Mouse (Mus musculus) retina, embryonic 14.5 days (tissue): ENCODE measurements at regions not wholly inside any gene's neighbourhood (a gene's known extent, or its start where the extent isn't known, plus 50 kb on each side); places are given as distances from the start of the nearest gene placed in this dataset.
A peak's percentile ranks its signal among the peaks of the same experiment; 100 is the strongest.

Source experiments
- DNase-seq: peaks from one replicate; pipeline ENCODE4 v3.0.0-alpha.2; 2015; ENCODE audit warnings: low spot score

DNA sequence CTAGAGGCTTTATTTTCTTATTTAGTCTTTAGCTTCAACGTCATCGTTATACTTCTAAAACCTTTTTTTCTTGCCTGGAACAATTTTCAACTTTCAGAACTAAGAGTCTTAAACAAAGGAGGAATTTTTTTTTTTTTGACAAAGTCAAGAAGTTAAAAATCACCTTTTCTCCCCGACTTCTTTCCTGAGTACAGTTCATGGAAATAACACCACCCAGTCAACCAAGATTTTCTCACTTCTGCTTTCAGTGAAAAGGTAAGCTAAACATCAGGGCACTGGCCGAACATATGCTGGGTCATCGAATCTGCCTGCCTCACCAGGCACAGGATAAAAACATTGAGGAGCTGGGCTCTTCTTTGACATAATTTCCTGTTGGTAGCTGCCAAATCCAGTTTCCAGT is 277.4 kb upstream of the Actbl2 start:
- DNase-seq, result no peak

DNA sequence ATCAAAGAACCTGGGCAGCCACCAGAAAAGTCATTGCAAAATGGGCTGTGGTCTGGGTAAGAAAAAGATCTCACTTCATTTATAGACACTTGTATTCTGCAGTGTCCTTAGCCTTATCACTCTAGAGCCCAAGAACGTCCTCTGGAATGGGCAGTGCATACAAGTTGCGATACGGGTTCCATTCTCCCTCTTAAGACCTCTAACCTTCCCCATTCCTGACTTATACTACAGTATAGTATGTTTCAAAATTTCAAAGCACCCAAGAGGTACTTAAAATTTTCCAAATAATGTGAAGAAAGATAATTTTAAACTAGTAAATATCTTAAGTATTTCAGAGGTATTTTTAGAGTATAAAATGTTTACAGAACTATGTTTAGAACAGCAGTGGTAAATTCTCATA is 276.8 kb upstream of the Actbl2 start:
- DNase-seq, result no peak

DNA sequence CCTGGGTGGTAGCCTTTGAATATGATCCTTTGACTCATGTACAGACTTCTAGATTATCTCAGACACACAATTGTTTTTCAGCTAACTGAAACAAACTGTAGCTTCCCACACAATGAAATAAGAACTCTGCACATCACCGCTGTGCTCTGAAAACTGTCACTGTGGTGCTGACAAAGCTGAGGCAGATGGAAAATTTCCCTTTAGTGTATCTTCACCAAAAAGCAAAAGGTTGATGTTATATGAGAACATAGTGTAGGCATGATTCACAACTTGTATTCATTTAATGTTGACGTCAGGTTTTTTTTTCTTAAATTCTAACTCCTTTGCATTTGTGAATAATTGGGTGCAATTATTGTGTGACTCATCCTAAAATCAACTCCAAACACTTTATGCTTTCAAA is 264.1 kb upstream of the Actbl2 start:
- DNase-seq, result no peak

DNA sequence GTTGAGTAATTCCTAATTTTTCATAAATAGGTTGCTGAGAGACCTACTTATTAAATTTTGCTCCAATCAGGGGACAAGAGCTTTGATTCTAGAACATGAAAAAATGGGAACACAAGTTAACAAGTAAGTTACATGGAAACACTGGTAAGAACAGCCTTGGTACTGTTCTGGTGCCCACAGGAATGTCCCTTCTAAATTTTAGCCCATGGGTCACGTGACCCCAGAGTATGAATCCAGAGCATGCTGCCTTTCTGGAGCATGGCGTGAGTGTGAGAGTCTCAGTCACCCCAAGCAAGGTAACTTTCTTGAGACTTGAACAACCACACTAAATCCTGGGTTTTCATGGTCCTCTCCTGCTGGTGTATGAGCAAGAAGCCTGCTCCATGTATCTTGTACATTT is 263.7 kb upstream of the Actbl2 start:
- no peak for DNase-seq

DNA sequence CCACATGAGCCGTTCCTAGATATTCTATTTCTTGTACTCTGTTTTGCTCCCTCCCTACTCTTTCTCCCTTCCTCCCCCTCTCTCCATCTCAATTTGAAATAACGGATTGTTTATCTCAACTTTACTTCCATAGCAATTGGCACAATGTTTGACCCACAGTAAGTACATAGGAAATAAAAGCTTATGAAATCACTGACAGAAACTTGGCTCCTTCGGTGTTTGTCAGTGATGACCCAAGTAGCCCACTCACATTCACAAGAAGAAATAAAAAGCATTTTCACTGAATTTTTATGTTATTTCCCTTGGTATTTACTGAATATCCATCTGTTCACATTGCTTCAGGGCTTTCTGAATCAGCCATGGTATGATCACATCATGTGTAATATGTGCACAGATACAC is 260.2 kb upstream of the Actbl2 start:
- DNase-seq, result no peak

DNA sequence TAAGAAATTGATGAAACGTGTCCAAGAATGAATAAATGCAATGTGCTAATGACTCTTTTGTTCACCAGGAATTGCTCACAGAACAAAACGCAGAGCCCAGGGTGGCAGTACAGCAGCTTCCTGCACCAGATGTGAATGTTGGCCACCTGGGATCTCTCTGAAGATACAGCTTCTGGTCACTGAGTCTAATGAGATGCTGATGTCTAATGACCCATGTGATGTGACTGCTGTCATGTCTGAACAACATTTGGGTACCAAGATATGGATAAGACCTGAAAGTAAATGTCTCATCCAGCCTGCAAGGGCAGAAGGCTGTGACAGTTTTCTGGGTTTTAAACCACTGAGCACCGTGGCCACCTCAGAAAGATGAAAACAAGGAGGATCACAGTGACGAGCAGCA is 252.1 kb upstream of the Actbl2 start:
- peak; percentile 51 for DNase-seq

DNA sequence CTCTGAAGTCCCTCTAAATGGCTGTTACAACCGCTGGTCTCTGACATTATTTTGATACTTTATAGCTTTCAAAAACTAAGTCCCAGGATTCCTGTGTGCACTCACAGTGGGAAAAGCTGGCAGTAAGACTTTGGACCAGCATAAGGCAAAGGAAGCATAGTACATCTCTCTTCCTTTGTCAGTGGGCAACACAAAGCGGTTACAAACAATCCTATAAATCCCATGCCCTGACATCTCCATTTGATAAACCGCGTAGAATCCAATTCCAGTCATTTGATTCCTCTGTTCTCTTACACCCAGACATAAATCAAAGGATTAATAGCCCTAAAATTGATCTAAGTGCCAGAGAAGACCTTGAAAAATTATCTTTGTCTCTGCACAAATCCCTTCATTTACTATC is 240.7 kb upstream of the Actbl2 start:
- DNase-seq, result no peak

DNA sequence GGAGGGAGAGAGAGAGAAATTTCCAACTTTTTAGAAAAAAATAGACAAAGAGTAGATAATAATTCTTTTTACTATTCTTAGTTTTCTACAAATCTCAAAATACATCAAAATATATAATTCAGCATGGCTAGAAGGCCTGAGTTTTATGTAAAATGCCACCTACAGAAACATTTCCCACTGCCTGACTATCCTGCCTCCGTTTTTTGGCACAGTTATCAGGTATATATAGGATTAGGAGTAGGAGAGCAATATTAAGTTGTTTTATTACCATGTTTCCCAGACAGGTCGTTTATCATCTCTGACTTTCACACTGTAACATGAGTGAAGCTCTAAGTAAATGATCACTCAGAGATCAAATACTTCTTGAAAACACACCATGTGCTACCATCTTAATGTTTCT is 224.7 kb upstream of the Actbl2 start:
- no peak for DNase-seq

DNA sequence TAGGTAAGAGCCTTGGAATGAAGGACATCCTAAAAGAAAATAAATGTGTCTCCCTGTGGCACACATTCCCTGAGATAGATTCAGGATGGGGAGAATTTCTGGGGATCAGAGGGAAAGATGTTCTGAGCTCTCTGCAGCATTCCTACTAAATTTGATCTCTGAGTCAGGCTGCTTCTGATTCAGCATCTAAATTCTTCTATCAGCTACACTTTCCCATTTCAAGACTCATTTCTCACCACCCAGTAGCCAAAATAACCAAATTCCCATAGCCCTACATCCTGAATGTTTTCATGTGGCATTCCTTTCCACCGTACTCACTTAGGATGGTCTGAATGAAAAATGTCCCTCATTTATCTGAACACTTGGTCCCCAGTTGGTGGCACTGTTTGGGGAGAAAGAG is 223.2 kb upstream of the Actbl2 start:
- no peak for DNase-seq

DNA sequence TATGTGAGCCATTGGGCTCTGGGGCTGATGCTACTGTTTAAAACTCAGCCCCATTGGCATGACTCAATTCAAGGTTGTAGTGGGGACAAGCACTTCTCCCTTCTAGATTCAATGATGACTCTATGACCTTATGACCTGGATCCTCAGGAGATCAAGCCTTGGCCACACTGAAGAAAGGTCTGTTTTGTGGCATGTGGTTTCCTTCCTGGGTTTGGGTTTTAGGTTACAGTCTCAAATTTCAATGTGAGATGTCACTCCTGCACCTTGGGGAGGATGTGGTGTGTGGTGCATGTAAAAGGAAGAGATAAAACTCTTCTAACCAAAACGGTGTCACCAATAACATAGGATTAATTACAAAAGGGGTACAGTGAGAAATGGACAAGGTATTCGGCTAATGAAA is 211.2 kb upstream of the Actbl2 start:
- DNase-seq, result no peak

DNA sequence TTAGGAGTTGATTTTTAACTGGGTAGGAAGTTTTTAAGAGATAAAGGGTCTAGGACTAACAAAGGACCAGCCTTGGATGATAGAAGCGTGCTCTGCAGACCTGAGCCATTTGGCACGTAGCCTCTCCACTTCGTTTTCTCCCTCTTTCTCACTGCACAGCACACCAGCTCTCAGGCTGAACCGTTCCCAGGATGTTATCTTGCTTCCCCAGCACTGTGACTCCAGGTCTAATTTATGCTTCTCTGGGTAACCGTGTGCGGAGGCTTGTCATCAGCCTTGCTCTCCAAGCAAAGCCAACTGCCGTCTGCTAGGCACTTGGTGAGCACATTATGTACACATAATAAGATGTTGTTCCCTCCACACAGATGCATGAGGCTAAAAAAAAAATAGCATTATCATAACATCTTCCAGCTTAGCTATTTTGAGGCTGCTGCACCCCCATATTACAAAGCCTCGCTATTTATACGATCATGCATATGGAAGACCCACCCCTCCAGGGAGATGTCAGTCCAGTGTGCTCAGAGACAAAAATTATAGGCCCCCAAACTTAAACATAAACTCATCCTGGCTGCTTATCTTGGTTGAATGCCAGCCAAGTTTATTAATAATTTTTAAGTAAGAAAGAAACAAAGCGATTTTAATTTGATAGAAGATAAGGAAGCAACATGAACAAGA is 210.3 kb upstream of the Actbl2 start:
- no peak for DNase-seq

DNA sequence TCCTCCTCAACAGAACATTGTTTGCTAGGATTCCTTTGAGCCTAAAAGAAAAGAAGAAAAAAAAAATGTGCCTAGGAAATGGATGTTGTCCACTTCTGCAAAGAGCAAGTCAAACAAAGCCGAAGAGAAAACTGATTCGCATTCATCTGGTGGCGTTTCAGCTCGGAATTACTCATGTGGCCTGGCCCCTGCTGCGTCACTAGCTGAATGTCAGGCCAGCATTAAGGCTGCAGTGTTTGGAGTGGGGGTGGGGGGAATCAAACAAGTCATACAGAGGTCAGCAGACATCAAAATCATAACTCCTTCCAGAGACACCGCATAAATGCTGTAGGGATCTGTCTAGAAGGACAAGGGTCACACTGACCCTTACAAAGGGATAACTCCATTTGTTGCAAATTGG is 204.7 kb upstream of the Actbl2 start:
- peak; percentile 26 for DNase-seq

DNA sequence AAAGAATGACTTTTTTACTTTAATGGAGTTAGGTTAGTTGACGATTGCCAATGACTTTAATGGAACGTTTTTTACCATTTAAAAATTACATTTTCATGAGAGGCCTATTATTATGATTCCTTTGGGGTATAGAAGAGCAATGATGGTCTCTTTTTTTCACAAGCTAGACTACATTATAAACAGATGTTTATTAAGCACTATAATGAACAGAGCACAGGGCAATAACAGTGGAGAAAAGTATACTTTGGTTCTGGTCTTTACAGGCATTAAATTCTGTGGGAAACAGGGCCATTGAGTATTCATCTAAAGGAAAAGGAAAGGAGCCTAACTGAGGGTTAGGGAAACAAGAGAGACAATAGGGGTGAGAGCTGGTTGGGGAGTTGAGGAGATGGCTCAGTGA is 199.0 kb upstream of the Actbl2 start:
- no peak for DNase-seq

DNA sequence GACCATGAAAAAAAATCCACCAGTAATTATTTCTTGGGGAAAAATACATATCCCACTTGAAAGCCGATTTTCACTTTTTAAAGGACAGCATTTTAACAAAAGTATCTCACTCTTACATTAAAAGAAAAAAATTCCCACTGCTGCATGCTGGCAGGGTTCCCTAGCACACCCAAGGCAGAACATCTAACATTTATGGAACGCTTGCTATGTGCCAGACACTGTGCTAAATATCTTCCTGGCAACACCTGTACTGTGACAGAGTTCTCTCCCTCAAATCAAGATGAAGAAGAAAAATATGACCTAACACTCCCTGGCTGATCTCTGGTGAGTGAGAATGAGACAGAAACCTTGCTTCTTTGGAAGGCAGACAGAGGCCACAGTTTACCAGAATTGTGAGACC is 167.1 kb upstream of the Actbl2 start:
- no peak for DNase-seq

DNA sequence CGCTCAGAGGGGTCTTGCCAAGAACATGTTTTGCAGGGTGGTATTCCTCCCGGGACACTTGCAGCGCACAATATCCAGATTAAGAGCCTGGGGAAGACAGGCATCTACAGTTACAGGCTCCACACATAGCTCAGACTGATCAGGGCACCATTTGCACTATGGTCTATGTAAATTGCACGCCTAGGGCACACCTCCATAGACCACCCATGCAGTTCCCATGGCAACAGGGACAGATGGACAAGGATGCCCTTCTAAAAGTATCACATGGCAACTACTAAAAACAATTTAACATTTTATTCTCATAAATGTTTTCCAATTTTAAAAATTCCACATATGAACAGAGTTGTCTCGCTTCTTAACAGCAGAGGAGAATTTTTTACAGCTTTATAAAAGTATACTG is 158.7 kb upstream of the Actbl2 start:
- no peak for DNase-seq

DNA sequence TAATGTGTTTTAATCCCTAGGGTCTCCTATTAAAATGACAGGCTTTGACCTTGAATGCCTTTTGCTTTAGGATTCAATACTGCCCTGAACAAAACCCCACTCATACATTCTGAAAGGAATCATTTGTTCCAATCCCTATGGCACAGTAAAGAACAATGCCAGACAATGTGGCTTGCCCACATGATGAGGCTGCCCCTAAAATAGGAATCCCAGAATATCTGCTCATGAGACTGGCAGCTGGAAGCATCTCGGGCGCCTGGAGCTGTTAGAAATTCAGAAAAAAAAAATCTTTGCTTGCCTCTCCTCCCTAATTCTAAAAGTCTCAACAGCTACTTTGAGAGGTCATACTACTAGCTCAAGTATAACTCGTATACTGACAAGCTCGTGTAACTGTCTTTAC is 157.5 kb upstream of the Actbl2 start:
- DNase-seq, result no peak

DNA sequence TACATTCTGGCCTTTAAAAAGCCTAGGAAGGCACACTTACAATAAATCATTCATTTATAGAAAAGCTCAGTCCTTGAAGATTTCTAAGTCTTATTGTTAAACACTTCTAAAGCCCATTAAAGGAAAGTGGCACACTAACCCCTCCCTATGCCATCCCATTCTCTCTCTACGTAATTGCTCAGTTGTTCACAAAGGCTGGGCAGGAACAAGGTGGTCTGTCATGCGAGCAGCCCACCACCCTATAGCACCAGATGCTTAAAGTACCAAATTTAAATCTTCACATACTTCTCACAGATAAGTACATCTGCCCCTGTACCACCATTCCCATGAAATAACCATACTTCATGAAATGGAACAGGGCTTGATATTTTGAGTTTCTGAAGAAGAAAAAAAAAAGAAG is 156.1 kb upstream of the Actbl2 start:
- no peak for DNase-seq

DNA sequence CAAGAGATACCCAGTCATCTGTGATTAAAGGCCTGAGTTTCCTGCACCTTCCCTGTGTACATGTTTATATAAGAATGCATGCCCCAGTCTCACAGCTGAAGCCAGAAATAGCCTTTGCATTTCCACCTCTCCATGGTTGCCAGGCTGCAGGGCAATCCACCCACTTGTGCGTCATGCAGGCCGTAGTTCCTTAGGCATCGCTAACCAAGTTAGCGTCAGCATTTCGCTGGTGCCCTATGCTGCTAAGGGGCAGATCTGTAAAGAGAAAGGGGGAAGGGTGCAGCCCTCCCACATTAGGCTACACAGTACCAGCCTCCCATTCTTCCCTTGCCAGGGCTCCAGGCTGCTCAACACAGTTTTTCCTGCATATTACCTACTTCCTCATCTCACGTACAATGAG is 155.6 kb upstream of the Actbl2 start:
- no peak for DNase-seq

DNA sequence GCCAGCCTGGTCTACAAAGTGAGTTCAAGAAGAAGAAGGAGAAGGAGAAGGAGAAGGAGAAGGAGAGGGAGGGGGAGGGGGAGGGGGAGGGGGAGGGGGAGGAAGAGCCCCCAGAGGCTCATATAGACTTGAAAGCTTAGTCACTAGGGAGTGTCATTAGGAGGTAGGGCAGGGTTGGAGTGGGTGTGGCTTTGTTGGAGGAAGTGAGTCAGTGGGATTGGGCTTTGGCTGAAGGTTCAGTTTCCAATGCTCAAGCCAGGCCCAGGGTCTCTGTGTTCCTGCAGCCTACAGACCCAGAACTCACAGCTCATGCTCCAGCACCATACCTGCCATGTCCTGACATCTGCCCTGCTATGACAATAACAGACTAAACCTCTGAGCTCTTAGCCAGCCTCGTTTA is 154.4 kb upstream of the Actbl2 start:
- DNase-seq, result no peak

DNA sequence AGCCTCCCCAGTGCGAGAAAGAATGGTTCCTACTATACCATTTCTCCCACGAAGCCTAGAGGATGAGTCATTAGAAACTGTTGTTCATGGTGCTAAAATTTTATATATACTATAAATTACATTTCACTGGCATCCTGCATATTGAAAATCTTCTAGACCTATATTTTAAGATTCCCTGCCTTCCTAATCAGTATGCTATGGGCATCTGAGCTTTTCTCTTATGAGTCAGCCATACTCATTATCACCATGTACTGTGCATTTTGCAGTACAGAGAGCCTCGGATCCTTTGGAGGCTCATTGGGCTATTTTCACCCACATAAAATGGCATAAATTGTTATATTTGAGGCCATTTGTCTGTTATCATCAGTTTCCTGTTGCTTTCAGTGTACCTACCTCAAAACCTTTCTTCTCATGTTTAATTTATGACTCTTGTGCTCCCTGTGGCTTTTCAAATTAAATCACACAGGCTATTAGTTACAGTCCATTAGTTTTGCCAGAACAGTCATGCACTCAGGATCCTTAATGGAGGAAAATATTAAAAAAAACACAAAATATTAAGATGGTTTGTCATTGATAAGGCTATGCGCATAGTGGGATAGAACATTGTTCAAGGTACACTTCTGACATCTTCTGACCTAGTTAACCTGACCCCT is 150.1 kb upstream of the Actbl2 start:
- DNase-seq, result no peak

DNA sequence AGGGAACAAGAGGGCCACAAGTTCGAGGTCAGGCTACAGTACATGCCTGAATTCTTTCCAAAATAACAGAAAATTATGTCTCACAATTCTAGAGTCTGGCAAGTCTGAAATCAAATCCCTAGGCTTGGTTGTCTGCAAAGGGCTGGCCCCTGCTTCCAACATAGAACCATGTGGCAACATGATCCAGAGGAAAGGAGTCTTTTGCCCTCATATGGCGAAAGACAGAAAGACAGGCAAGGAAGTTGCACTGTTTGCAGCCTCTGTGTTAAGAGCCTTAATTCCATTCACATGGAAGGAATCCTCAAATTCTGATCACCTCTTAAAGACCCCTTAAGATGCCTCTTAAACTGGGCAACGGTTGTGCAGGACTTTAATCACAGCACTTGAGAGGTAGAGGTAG is 123.7 kb upstream of the Actbl2 start:
- no peak for DNase-seq

DNA sequence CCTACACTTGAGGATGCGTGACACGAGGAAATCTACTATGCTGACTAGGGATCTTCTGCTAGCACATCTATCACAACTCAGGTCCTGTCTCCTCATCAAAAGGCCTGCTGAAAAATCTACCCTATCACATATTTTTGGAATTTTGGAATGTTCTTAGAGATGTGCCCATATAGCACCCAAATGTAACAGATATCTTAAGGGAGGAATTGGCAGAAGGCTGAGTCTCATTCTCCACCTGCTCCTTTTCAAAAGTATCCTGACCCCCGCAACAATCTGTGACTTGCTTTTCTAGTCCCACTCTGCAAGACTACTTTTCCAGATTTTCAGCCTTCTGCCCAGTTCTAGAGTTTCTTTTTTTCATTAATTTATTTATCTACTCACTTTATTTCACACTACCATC is 118.4 kb upstream of the Actbl2 start:
- no peak for DNase-seq

DNA sequence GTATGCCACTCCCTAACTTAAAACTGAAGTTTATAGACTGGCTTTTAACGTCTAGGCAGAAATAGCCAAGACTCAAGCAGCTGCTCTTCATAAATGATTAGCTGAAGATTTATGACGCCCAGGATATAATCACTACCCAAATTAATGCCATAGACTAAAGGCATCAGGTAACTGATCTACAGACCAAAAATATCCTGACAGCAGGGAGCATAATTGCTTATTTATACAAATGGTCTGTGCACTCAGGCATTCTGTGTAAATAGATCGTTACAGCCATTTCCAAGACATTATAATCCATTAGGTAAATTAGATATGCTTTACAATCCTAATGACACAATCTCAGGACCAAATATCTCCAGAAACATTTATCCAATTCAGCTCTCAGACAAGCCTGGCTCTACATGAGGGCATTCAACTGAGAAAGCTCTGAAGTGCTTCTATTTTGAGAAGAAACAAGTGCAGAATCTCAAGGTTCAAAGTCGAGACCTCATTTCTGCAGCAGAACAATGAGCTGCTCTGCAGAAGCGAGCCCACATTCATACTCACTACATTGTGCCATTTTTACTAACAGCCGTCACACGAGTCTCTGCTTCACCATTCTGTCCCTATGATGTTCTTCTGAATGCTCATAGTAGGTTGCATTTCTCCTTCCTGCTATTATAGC is 111.9 kb upstream of the Actbl2 start:
- no peak for DNase-seq

DNA sequence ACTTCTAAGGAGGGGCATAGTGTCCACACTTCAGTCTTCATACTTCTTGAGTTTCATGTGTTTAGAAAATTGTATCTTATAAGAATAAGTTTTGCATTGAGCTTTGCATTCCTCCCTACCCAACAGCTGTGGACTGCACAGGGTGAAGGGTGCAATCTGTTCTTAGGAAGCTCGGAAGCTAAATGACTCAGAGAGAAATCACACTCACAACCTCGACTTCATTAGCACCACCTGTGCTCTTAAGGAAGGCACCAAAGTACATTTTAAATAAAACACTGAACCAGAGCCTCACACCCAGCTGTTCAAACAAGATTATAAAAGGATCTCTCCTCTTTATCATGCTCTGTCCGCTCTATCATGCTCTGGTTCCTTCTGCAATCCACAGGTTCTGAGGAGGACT is 110.1 kb upstream of the Actbl2 start:
- DNase-seq, result no peak
